Mouse (Mus musculus) inflammation-experienced regulatory T-cells, adult 6 months (primary cell): ENCODE measurements around the gene Adh6a. TPM values are rescaled to one million over a fixed set of nuclear protein-coding genes. Genes with fewer than 3 reads are reported as not detected.

Experiments
- ATAC-seq: one replicate; pipeline ENCODE4 v1.8.0; 2017
- polyA plus RNA-seq, 3 experiments: library from polyadenylated mRNA; unstranded; fragments of 100-300 nt; shearing (Covaris generic); gene quantifications; one replicate each; pipeline ENCODE4 v1.2.1; 2017

The Adh6a gene
- not detected for polyA plus RNA-seq

- ATAC-seq = no peak
These were observed at the start of gene Adh6a for GRCm38 (mm10) chr3:138312965-138313364. TSS of gene Adh6a (plus strand) at chr3:138313286.

GRCm38 (mm10) chr3:138264648-138265047 is 48.4 kb upstream of the Adh6a start:
- peak; percentile 65 for ATAC-seq

- no peak for ATAC-seq
These were observed 42.6 kb upstream of the Adh6a start for GRCm38 (mm10) chr3:138270507-138270906.

GRCm38 (mm10) chr3:138271297-138271696 is 41.8 kb upstream of the Adh6a start:
- ATAC-seq = no peak

GRCm38 (mm10) chr3:138273080-138273479 is 40.0 kb upstream of the Adh6a start:
- ATAC-seq = no peak

- peak; percentile 88 for ATAC-seq
These were observed 38.0 kb upstream of the Adh6a start for GRCm38 (mm10) chr3:138275100-138275499.

GRCm38 (mm10) chr3:138282556-138282955 is 30.5 kb upstream of the Adh6a start:
- ATAC-seq = no peak

- no peak for ATAC-seq
These were observed 29.3 kb upstream of the Adh6a start for GRCm38 (mm10) chr3:138283831-138284230.

GRCm38 (mm10) chr3:138285986-138286385 is 27.1 kb upstream of the Adh6a start:
- no peak for ATAC-seq

- ATAC-seq = no peak
These were observed 25.4 kb upstream of the Adh6a start for GRCm38 (mm10) chr3:138287686-138288085.

- no peak for ATAC-seq
These were observed 22.4 kb upstream of the Adh6a start for GRCm38 (mm10) chr3:138290672-138291071.

- ATAC-seq = no peak
These were observed 21.5 kb upstream of the Adh6a start for GRCm38 (mm10) chr3:138291529-138292117.

- no peak for ATAC-seq
These were observed 19.7 kb upstream of the Adh6a start for GRCm38 (mm10) chr3:138293298-138293895.

GRCm38 (mm10) chr3:138300130-138300529 is 13.0 kb upstream of the Adh6a start:
- no peak for ATAC-seq

GRCm38 (mm10) chr3:138302676-138303075 is 10.4 kb upstream of the Adh6a start:
- no peak for ATAC-seq

- ATAC-seq = no peak
These were observed 9.2 kb upstream of the Adh6a start for GRCm38 (mm10) chr3:138303771-138304488.

- no peak for ATAC-seq
These were observed 8.6 kb upstream of the Adh6a start for GRCm38 (mm10) chr3:138304489-138304871.

- no peak for ATAC-seq
These were observed 7.4 kb upstream of the Adh6a start for GRCm38 (mm10) chr3:138305486-138306289.

- no peak for ATAC-seq
These were observed 6.8 kb upstream of the Adh6a start for GRCm38 (mm10) chr3:138306290-138306683.

GRCm38 (mm10) chr3:138309910-138310309 is 3.2 kb upstream of the Adh6a start:
- ATAC-seq = no peak

GRCm38 (mm10) chr3:138311015-138311414 is 2.1 kb upstream of the Adh6a start:
- no peak for ATAC-seq

GRCm38 (mm10) chr3:138316908-138317472 is 3.9 kb downstream of the Adh6a start:
- no peak for ATAC-seq

- ATAC-seq = no peak
These were observed 11.9 kb downstream of the Adh6a start for GRCm38 (mm10) chr3:138325001-138325400.
